Mouse (Mus musculus) embryonic facial prominence, embryonic 10.5 days (tissue): ENCODE measurements at regions not wholly inside any gene's neighbourhood (a gene's known extent, or its start where the extent isn't known, plus 50 kb on each side); places are given as distances from the start of the nearest gene placed in this dataset.
A peak's percentile ranks its signal among the peaks of the same experiment; 100 is the strongest.
"Not testable (repeated sequence)": the region's sequence is repeated elsewhere in the genome, so short reads cannot be mapped to it uniquely, and the experiment has no call there.

Experiments
- DNase-seq: peaks from one replicate; pipeline ENCODE4 v3.0.0-alpha.2; 2017; ENCODE audit warnings: low spot score
- H3K27ac ChIP-seq: fragments of 300-500 bp; sonication (generic); replicated peaks from 2 replicates; pipeline ENCODE4 v1.5.1; 2016; ENCODE audit warnings: mild to moderate bottlenecking
- H3K27me3 ChIP-seq: fragments of 300-500 bp; sonication (generic); replicated peaks from 2 replicates; pipeline ENCODE4 v1.6.1; 2016; ENCODE audit warnings: low read depth, mild to moderate bottlenecking; ENCODE audit not compliant: poor library complexity, severe bottlenecking
- H3K36me3 ChIP-seq: fragments of 300-500 bp; sonication (generic); replicated peaks from 2 replicates; pipeline ENCODE4 v1.6.1; 2016; ENCODE audit warnings: mild to moderate bottlenecking, moderate library complexity
- H3K4me1 ChIP-seq: fragments of 300-500 bp; sonication (generic); 2 replicates; pipeline ENCODE4 v1.6.1; 2016
- H3K4me3 ChIP-seq: fragments of 300-500 bp; sonication (generic); 2 replicates; pipeline ENCODE4 v1.5.1; 2016; ENCODE audit warnings: mild to moderate bottlenecking, moderate library complexity
- H3K9me3 ChIP-seq: fragments of 300-500 bp; sonication (generic); 2 replicates; pipeline ENCODE4 v1.6.1; 2016; ENCODE audit warnings: mild to moderate bottlenecking
- WGBS: fragments of 180-500 bp; shearing (Covaris S2); methylation state at CpG from one replicate; pipeline ENCODE4 v1.1.7; 2016; 5-methylcytosine and 5-hydroxymethylcytosine counted together

GRCm38 (mm10) chr13:46019431-46020166 is 54.8 kb upstream of the Atxn1 start:
- DNase-seq, result peak; percentile 48
- H3K9me3 ChIP-seq, result no peaks in the 10 kb centered on the region
- H3K27ac ChIP-seq, result peak overlapping the region; percentile 52
- WGBS, result 35% methylated on average over 9 of the region's 9 CpGs
- no peaks in the 10 kb centered on the region for H3K36me3 ChIP-seq
- no peaks in the 10 kb centered on the region for H3K27me3 ChIP-seq
- H3K4me3 ChIP-seq, result no peak overlapping the region
- H3K4me1 ChIP-seq, result peaks cover 33% of the 10 kb centered on the region

GRCm38 (mm10) chr13:46018903-46019430 is 54.2 kb upstream of the Atxn1 start:
- Histone ChIP-seq H3K4me3 (no peak overlapping the region), H3K27ac (no peak overlapping the region; the same call in 1 of the 2 replicates), H3K4me1 (peaks cover 30% of the 10 kb centered on the region), H3K27me3 (no peaks in the 10 kb centered on the region), H3K36me3 (no peaks in the 10 kb centered on the region), H3K9me3 (no peaks in the 10 kb centered on the region)
- no peak for DNase-seq
- WGBS, result 79% methylated on average over 13 of the region's 13 CpGs

DNA sequence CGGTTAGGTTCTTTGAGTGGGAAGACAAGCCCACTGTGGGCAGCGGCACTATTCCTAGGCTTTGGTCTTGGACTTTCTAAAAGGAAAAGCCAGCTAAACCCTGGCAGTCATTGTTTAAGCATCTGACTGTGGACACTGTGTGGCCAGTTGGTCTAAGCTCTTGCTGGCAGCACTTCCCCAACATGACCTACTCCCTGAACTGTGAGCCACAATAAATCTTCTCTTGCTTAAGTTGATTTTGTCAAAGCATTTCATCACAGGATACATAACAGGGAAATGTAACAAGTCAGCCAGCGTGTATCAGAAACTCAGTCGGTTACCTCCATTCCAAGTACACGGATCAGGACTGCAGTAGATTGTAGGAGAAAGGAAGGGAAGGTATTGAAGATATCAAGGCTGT is 52.9 kb upstream of the Atxn1 start:
- Histone ChIP-seq H3K27ac (no peak overlapping the region), H3K27me3 (no peaks in the 10 kb centered on the region), H3K9me3 (no peaks in the 10 kb centered on the region), H3K36me3 (no peaks in the 10 kb centered on the region), H3K4me3 (no peak overlapping the region), H3K4me1 (peaks cover 22% of the 10 kb centered on the region)
- 96% methylated on average over 5 of the region's 5 CpGs for WGBS
- no peak for DNase-seq

- H3K9me3 ChIP-seq, DNase-seq, H3K27ac ChIP-seq, H3K4me3 ChIP-seq, H3K36me3 ChIP-seq, H3K27me3 ChIP-seq: not testable (repeated sequence)
- 71% methylated on average over 2 of the region's 2 CpGs for WGBS
- peaks cover 17% of the 10 kb centered on the region for H3K4me1 ChIP-seq
Observed at GRCm38 (mm10) chr13:46017011-46017410, 52.2 kb upstream of the Atxn1 start.

GRCm38 (mm10) chr13:46015231-46015630 is 50.4 kb upstream of the Atxn1 start:
- Histone ChIP-seq H3K9me3 (no peaks in the 10 kb centered on the region), H3K4me1 (peaks cover 15% of the 10 kb centered on the region), H3K27ac (no peak overlapping the region), H3K27me3 (0 out of 2 replicates have a peak, but pooled peaks cover 12% of the 10 kb centered on the region), H3K36me3 (no peaks in the 10 kb centered on the region), H3K4me3 (no peak overlapping the region)
- no peak for DNase-seq
- 87% methylated on average over 7 of the region's 7 CpGs for whole genome bisulfite sequencing

- WGBS, result 84% methylated on average over 2 of the region's 2 CpGs
- Histone ChIP-seq H3K27me3 (0 out of 2 replicates have a peak, but pooled peaks cover 18% of the 10 kb centered on the region), H3K36me3 (no peaks in the 10 kb centered on the region), H3K27ac (no peak overlapping the region), H3K4me3 (no peak overlapping the region), H3K4me1 (peaks cover 9% of the 10 kb centered on the region), H3K9me3 (no peaks in the 10 kb centered on the region)
- DNase-seq, result no peak
Observed at GRCm38 (mm10) chr13:46014637-46015036, 49.8 kb upstream of the Atxn1 start.
